Mouse (Mus musculus): ENCODE measurements around the gene Wnt1. TPM values are rescaled to one million over a fixed set of nuclear protein-coding genes. Genes with fewer than 3 reads are reported as not detected.
"Not testable (repeated sequence)": the region's sequence is repeated elsewhere in the genome, so short reads cannot be mapped to it uniquely, and the experiment has no call there.

The Wnt1 gene
- polyA plus RNA-seq (2012; rRNA removed) = 3.5 and 4.0 TPM in 2 replicates

DNA sequence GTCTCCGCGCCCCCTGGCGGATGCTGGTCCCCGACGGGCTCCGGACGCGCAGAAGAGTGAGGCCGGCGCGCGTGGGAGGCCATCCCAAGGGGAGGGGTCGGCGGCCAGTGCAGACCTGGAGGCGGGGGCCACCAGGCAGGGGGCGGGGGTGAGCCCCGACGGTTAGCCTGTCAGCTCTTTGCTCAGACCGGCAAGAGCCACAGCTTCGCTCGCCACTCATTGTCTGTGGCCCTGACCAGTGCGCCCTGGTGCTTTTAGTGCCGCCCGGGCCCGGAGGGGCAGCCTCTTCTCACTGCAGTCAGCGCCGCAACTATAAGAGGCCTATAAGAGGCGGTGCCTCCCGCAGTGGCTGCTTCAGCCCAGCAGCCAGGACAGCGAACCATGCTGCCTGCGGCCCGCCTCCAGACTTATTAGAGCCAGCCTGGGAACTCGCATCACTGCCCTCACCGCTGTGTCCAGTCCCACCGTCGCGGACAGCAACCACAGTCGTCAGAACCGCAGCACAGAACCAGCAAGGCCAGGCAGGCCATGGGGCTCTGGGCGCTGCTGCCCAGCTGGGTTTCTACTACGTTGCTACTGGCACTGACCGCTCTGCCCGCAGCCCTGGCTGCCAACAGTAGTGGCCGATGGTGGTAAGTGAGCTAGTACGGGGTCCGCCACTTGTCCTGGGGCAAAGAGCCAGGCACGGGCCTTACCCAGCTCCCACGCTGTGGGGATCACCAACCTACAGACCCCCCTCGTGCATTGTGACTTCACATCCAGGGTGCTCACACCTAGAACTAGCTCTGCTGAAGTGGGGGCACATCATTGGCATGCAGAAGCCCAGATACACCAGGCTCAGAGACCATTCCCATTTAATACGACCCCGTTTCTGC lies at the start of gene Wnt1:
Gene Wnt1 (plus strand): TSS at position 197 of the 875 bp plus-strand sequence.
- no peak within 1 kb of the TSS for H3K27ac ChIP-seq (ENCODE audit: control insufficient read depth, insufficient read depth, low read depth, low read length)
- peaks cover 31% of the 10 kb centered on the region for H3K4me1 ChIP-seq (ENCODE audit: control insufficient read depth, insufficient read depth, low read length)
- no peak for TF ChIP-seq CTCF (IDR thresholded peaks at IDR 0.05; ENCODE audit: control insufficient read depth, insufficient read depth, insufficient replicate concordance, low read depth, low read length)
- no peak for TF ChIP-seq POLR2A (IDR thresholded peaks at IDR 0.05; ENCODE audit: control insufficient read depth, low read depth, low read length)
- peak within 1 kb of the TSS; percentile 9 for H3K4me3 ChIP-seq (ENCODE audit: control insufficient read depth, low read depth, low read length)
- no peaks in the 10 kb centered on the region for H3K36me3 ChIP-seq (ENCODE audit: control insufficient read depth, insufficient read depth, low read length)
- H3K27me3 ChIP-seq (ENCODE audit: control insufficient read depth, insufficient read depth, low read length) = peaks cover 10% of the 10 kb centered on the region; the same call in 1 of the 2 replicates

- Histone ChIP-seq H3K27me3 (ENCODE audit: control insufficient read depth, insufficient read depth, low read length) (no peaks in the 10 kb centered on the region), H3K4me3 (ENCODE audit: control insufficient read depth, low read depth, low read length) (no peak overlapping the region), H3K27ac (ENCODE audit: control insufficient read depth, insufficient read depth, low read depth, low read length) (no peak overlapping the region), H3K4me1 (ENCODE audit: control insufficient read depth, insufficient read depth, low read length) (peaks cover under 1% of the 10 kb centered on the region; the same call in 1 of the 2 replicates), H3K36me3 (ENCODE audit: control insufficient read depth, insufficient read depth, low read length) (no peaks in the 10 kb centered on the region; the same call in 1 of the 2 replicates)
- TF ChIP-seq CTCF (IDR thresholded peaks at IDR 0.05; ENCODE audit: control insufficient read depth, insufficient read depth, insufficient replicate concordance, low read depth, low read length) = no peak
- no peak for TF ChIP-seq POLR2A (IDR thresholded peaks at IDR 0.05; ENCODE audit: control insufficient read depth, low read depth, low read length)
Measured at GRCm38 (mm10) chr15:98740219-98740618, 49.4 kb upstream of the Wnt1 start.

GRCm38 (mm10) chr15:98742766-98743428 lies 46.8 kb upstream of the Wnt1 start:
- no peaks in the 10 kb centered on the region; the same call in 1 of the 2 replicates for H3K4me1 ChIP-seq (ENCODE audit: control insufficient read depth, insufficient read depth, low read length)
- no peaks in the 10 kb centered on the region; the same call in 1 of the 2 replicates for H3K36me3 ChIP-seq (ENCODE audit: control insufficient read depth, insufficient read depth, low read length)
- TF ChIP-seq POLR2A (IDR thresholded peaks at IDR 0.05; ENCODE audit: control insufficient read depth, low read depth, low read length) (no peak), CTCF (IDR thresholded peaks at IDR 0.05; ENCODE audit: control insufficient read depth, insufficient read depth, insufficient replicate concordance, low read depth, low read length) (no peak)
- H3K4me3 ChIP-seq (ENCODE audit: control insufficient read depth, low read depth, low read length) = no peak overlapping the region
- no peak overlapping the region for H3K27ac ChIP-seq (ENCODE audit: control insufficient read depth, insufficient read depth, low read depth, low read length)
- no peaks in the 10 kb centered on the region for H3K27me3 ChIP-seq (ENCODE audit: control insufficient read depth, insufficient read depth, low read length)

DNA sequence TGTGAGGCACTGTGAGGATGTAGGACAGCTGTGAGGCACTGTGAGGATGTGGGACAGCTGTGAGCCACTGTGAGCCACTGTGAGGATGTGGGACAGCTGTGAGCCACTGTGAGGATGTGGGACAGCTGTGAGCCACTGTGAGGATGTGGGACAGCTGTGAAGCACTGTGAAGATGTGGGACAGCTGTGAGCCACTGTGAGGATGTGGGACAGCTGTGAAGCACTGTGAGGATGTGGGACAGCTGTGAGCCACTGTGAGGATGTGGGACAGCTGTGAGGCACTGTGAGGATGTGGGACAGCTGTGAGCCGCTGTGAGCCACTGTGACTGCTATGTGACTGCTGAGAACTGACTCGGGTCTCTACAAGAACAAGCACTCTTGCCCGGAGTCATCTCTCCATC lies 45.8 kb upstream of the Wnt1 start:
- not testable (repeated sequence) for H3K4me1 ChIP-seq (ENCODE audit: control insufficient read depth, insufficient read depth, low read length); H3K36me3 ChIP-seq (ENCODE audit: control insufficient read depth, insufficient read depth, low read length); H3K27ac ChIP-seq (ENCODE audit: control insufficient read depth, insufficient read depth, low read depth, low read length); H3K4me3 ChIP-seq (ENCODE audit: control insufficient read depth, low read depth, low read length); H3K27me3 ChIP-seq (ENCODE audit: control insufficient read depth, insufficient read depth, low read length)

- no peaks in the 10 kb centered on the region for H3K27me3 ChIP-seq (ENCODE audit: control insufficient read depth, insufficient read depth, low read length)
- no peaks in the 10 kb centered on the region for H3K36me3 ChIP-seq (ENCODE audit: control insufficient read depth, insufficient read depth, low read length)
- H3K4me3 ChIP-seq (ENCODE audit: control insufficient read depth, low read depth, low read length) = no peak overlapping the region
- TF ChIP-seq CTCF (IDR thresholded peaks at IDR 0.05; ENCODE audit: control insufficient read depth, insufficient read depth, insufficient replicate concordance, low read depth, low read length) (no peak), POLR2A (IDR thresholded peaks at IDR 0.05; ENCODE audit: control insufficient read depth, low read depth, low read length) (no peak)
- no peak overlapping the region for H3K27ac ChIP-seq (ENCODE audit: control insufficient read depth, insufficient read depth, low read depth, low read length)
- H3K4me1 ChIP-seq (ENCODE audit: control insufficient read depth, insufficient read depth, low read length) = no peaks in the 10 kb centered on the region; the same call in 1 of the 2 replicates
Measured at GRCm38 (mm10) chr15:98746344-98746965, 43.2 kb upstream of the Wnt1 start.

GRCm38 (mm10) chr15:98747296-98747695 lies 42.4 kb upstream of the Wnt1 start:
- TF ChIP-seq POLR2A (IDR thresholded peaks at IDR 0.05; ENCODE audit: control insufficient read depth, low read depth, low read length) (no peak), CTCF (IDR thresholded peaks at IDR 0.05; ENCODE audit: control insufficient read depth, insufficient read depth, insufficient replicate concordance, low read depth, low read length) (no peak)
- Histone ChIP-seq H3K4me3 (ENCODE audit: control insufficient read depth, low read depth, low read length) (no peak overlapping the region), H3K4me1 (ENCODE audit: control insufficient read depth, insufficient read depth, low read length) (no peaks in the 10 kb centered on the region; the same call in 1 of the 2 replicates), H3K27me3 (ENCODE audit: control insufficient read depth, insufficient read depth, low read length) (no peaks in the 10 kb centered on the region), H3K36me3 (ENCODE audit: control insufficient read depth, insufficient read depth, low read length) (no peaks in the 10 kb centered on the region; the same call in 1 of the 2 replicates), H3K27ac (ENCODE audit: control insufficient read depth, insufficient read depth, low read depth, low read length) (no peak overlapping the region)

DNA sequence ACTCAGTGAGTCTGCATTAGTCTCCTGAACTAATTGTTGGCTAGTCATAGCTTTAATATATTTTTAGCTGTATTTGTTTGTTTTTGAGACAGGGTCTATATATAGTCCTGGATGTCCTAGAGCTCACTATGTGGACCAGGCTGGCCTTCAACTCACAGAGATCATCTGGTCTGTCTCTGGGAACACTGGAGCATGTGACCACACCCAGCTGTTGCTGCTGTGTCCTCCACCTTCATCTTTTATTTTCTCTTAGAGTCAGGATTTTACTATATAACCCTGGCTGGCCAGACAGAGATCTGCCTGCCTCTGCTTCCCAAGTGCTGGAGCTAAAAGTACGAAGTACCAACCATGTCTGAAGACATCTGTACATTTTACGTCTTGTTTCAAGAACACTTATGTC lies 40.6 kb upstream of the Wnt1 start:
- Histone ChIP-seq H3K36me3 (ENCODE audit: control insufficient read depth, insufficient read depth, low read length) (no peaks in the 10 kb centered on the region; the same call in 1 of the 2 replicates), H3K27ac (ENCODE audit: control insufficient read depth, insufficient read depth, low read depth, low read length) (no peak overlapping the region), H3K4me3 (ENCODE audit: control insufficient read depth, low read depth, low read length) (no peak overlapping the region), H3K27me3 (ENCODE audit: control insufficient read depth, insufficient read depth, low read length) (no peaks in the 10 kb centered on the region), H3K4me1 (ENCODE audit: control insufficient read depth, insufficient read depth, low read length) (no peaks in the 10 kb centered on the region; the same call in 1 of the 2 replicates)
- TF ChIP-seq CTCF (IDR thresholded peaks at IDR 0.05; ENCODE audit: control insufficient read depth, insufficient read depth, insufficient replicate concordance, low read depth, low read length) = no peak
- TF ChIP-seq POLR2A (IDR thresholded peaks at IDR 0.05; ENCODE audit: control insufficient read depth, low read depth, low read length) = no peak
